Mouse (Mus musculus) liver, postnatal 0 days (tissue): ENCODE measurements at regions not wholly inside any gene's neighbourhood (a gene's known extent, or its start where the extent isn't known, plus 50 kb on each side); places are given as distances from the start of the nearest gene placed in this dataset.

Experiments used
- ATAC-seq: fragments of 200-750 bp; cut with Nextera tagmentation; 2 replicates; pipeline ENCODE4 v1.8.0; 2017; ENCODE audit warnings: mild to moderate bottlenecking, moderate library complexity
- DNase-seq: peaks from one replicate; pipeline ENCODE4 v3.0.0-alpha.2; 2016
- H3K27ac ChIP-seq: fragments of 300-500 bp; sonication (generic); 2 replicates; pipeline ENCODE4 v1.5.1; 2014; ENCODE audit warnings: antibody characterized with exemption, moderate library complexity, mild to moderate bottlenecking, low read depth
- H3K27me3 ChIP-seq: fragments of 300-500 bp; sonication (generic); 2 replicates; pipeline ENCODE4 v1.6.1; 2014; ENCODE audit warnings: low read length, control low read depth, mixed read lengths; ENCODE audit not compliant: insufficient read depth
- H3K36me3 ChIP-seq: fragments of 300-500 bp; sonication (generic); replicated peaks from 2 replicates; pipeline ENCODE4 v1.6.1; 2014; ENCODE audit warnings: mild to moderate bottlenecking, control low read depth, low read length, moderate library complexity, mixed read lengths; ENCODE audit not compliant: insufficient read depth
- H3K4me1 ChIP-seq: fragments of 300-500 bp; sonication (generic); 2 replicates; pipeline ENCODE4 v1.6.1; 2014; ENCODE audit warnings: antibody characterized with exemption, mild to moderate bottlenecking, control low read depth; ENCODE audit not compliant: insufficient read depth
- H3K4me2 ChIP-seq: fragments of 300-500 bp; sonication (generic); 2 replicates; pipeline ENCODE4 v1.6.1; 2014; ENCODE audit warnings: low read depth, mild to moderate bottlenecking, low read length, moderate library complexity, mixed read lengths
- H3K4me3 ChIP-seq: fragments of 300-500 bp; sonication (generic); 2 replicates; pipeline ENCODE4 v1.5.1; 2014; ENCODE audit warnings: low read depth, low read length
- H3K9ac ChIP-seq: fragments of 300-500 bp; sonication (generic); replicated peaks from 2 replicates; pipeline ENCODE4 v1.6.1; 2014; ENCODE audit warnings: mild to moderate bottlenecking, moderate library complexity
- H3K9me3 ChIP-seq: fragments of 300-500 bp; sonication (generic); 2 replicates; pipeline ENCODE4 v1.6.1; 2016; ENCODE audit warnings: mild to moderate bottlenecking, control low read depth, low read length, mixed read lengths
- CTCF ChIP-seq: sonication (generic); IDR thresholded peaks from 2 replicates; pipeline ENCODE4 v1.5.1; 2016; ENCODE audit warnings: antibody characterized with exemption, low read depth
- EP300 ChIP-seq: IDR thresholded peaks from 2 replicates; pipeline ENCODE4 v1.6.1; 2016; ENCODE audit warnings: antibody characterized with exemption, low read depth, mild to moderate bottlenecking
- WGBS: fragments of 180-500 bp; shearing (Covaris S2); extraction: QIAGEN DNeasy Blood & Tissue Kit; methylation state at CpG from one replicate; pipeline ENCODE4 v1.1.7; 2014; ENCODE audit not compliant: insufficient replicate concordance; 5-methylcytosine and 5-hydroxymethylcytosine counted together

DNA sequence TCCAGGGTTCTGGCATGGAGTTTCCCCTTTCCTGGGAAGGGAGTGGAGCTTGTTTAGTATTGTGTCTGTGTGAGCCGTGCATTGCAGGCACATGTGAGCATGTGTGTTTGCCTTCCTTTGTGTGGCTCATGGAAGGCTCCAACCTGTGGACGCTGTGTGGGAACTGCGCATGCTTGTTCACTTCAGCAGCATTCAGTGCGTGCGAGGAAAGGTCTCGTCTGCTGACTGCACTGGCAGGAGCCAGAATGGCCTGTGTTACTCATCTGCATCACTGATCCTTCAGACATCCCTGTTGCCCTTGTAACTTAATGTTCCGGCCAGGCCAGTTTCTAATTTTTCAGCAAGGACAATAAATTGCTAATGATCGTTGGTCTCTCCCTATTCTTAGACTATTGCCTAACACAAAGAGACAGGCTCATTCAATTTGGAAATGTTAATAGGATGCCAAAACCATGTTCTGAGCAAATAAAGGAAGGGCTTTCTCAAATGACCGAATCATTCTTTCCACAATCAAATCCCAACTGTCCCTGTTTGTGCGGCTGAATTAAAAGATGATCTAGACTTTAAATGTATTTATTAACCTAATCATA lies 167.9 kb upstream of the Npy start:
- no peak overlapping the region for H3K4me2 ChIP-seq
- no peaks in the 10 kb centered on the region for H3K36me3 ChIP-seq
- ATAC-seq, result no peak
- no peaks in the 10 kb centered on the region for H3K4me1 ChIP-seq
- no peak overlapping the region for H3K27ac ChIP-seq
- no peaks in the 10 kb centered on the region for H3K27me3 ChIP-seq
- no peak overlapping the region for H3K9ac ChIP-seq
- no peaks in the 10 kb centered on the region for H3K9me3 ChIP-seq
- no peak overlapping the region for H3K4me3 ChIP-seq
- no peak for DNase-seq
- no peak for TF ChIP-seq CTCF
- no peak for TF ChIP-seq EP300
- WGBS, result 76% methylated on average over 10 of the region's 10 CpGs

DNA sequence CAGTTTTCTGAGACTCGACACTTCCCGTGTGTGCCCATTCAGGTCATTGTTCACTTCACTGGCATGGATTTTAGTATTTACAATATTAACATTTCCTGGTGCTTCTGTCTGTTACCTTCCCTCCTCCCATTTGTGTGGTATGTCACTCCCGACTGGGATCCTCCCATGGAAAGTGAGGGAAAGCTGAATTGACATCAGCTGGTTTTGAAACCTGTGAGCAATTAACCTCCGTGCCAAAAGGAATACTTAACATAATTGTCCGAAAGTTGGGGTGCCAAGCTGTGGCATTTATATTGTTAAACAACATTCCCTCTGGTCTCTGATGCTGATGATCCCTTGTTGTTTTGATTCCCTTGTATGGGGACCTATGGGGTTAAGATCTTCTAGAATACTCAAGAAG lies 167.3 kb upstream of the Npy start:
- no peaks in the 10 kb centered on the region for H3K36me3 ChIP-seq
- no peak overlapping the region for H3K4me2 ChIP-seq
- no peak for ATAC-seq
- 74% methylated on average over 5 of the region's 5 CpGs for WGBS
- H3K9ac ChIP-seq, result no peak overlapping the region
- H3K27ac ChIP-seq, result no peak overlapping the region
- no peaks in the 10 kb centered on the region for H3K27me3 ChIP-seq
- no peak for DNase-seq
- H3K9me3 ChIP-seq, result no peaks in the 10 kb centered on the region
- H3K4me1 ChIP-seq, result no peaks in the 10 kb centered on the region
- TF ChIP-seq EP300 (no peak), CTCF (no peak)
- no peak overlapping the region for H3K4me3 ChIP-seq

DNA sequence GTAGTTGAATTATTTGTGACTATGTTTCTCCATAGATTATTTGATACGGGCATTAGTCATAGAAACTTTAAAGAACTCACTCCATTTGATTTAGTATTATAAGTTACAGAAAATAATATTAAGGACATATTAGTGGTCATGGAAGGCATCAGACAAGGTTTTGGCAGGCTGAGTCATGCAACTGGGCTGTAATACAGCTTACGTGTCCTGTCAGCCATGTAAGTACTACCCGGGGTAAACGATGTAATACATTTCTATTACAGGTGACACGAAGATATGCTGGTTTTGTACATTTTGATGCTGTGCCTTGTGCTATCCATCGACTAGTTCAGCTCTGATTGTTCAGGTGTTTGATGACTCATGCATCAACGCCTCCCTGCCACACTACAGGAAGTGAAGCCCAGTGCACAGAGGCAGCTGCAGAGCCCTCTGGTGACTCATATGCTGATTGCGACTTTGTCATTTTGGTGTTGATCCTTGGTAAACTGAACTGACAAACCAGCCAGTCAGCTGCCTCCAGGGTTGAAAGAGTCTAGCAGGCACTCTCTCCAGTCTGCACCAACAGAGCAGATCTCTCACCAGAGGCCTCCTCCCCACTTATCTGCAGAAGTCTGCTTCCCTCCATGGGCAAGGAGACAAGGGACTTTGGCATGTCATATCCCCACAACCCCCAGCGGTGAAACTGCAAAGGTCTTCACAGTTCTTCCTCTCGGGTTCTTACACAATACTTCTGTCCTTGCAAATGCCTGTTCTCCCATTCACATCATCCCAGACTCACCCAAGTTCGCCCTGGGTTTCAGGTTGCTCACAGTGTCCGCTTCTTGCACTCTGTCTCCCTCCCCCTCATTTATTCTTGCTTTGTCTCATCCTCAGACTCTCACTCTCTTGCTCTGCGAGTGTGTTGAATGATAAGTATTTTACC lies 165.9 kb upstream of the Npy start:
- 53% methylated on average over 13 of the region's 13 CpGs for WGBS
- Histone ChIP-seq H3K4me3 (no peak overlapping the region), H3K27me3 (no peaks in the 10 kb centered on the region), H3K9ac (no peak overlapping the region), H3K4me2 (no peak overlapping the region), H3K9me3 (no peaks in the 10 kb centered on the region), H3K4me1 (no peaks in the 10 kb centered on the region), H3K36me3 (no peaks in the 10 kb centered on the region), H3K27ac (no peak overlapping the region)
- TF ChIP-seq CTCF, result no peak
- no peak for TF ChIP-seq EP300
- DNase-seq (no peak), ATAC-seq (peak; percentile 31; the same call in 1 of the 2 replicates)

DNA sequence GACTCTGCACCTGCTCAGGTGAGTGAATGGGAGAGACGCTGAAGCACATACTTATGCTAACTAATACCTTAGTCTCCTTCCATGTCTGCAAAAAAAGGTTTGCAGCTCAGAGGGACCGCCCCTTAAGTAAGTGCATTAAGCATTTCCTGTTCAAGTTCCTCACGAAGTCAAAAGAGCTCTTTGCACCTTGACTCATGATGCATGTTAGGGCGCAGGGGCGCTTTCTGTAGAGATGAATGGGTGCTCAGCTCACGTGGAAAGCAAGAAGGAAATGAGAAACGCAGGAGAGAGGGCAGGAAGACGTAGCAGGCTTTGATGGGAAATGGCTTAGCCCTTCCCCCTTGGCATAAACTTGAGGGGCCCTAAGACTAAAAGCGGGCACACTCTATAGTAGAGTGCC lies 164.5 kb upstream of the Npy start:
- Histone ChIP-seq H3K4me1 (no peaks in the 10 kb centered on the region), H3K36me3 (no peaks in the 10 kb centered on the region), H3K4me3 (no peak overlapping the region), H3K9me3 (no peaks in the 10 kb centered on the region), H3K4me2 (no peak overlapping the region), H3K9ac (no peak overlapping the region), H3K27ac (no peak overlapping the region), H3K27me3 (no peaks in the 10 kb centered on the region)
- no peak for DNase-seq
- no peak for ATAC-seq
- TF ChIP-seq CTCF (no peak), EP300 (no peak)
- 61% methylated on average over 9 of the region's 9 CpGs for WGBS

DNA sequence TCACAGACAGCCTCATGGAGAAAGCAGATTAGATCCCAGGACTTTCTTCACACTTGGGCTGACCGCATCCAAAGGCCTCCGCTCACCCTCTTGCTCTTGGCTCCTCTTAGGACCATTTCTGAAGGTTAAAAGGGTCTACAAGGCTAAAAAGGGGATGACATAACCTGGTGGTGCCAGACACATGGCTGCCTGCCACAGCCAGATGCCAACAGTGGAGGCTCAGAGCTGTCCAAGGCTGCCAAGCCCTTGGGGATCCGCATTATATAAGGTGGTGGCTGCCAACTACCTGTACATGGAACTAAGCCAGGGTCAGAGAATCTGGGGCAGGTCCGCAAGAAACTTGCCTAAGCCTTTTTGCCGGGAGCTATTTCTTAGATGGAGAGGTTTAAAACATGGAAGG lies 151.5 kb upstream of the Npy start:
- H3K36me3 ChIP-seq, result no peaks in the 10 kb centered on the region
- TF ChIP-seq CTCF, result no peak
- no peak for TF ChIP-seq EP300
- ATAC-seq, result no peak
- DNase-seq, result no peak
- H3K4me3 ChIP-seq, result no peak overlapping the region
- no peaks in the 10 kb centered on the region for H3K9me3 ChIP-seq
- H3K27me3 ChIP-seq, result no peaks in the 10 kb centered on the region
- WGBS, result 71% methylated on average over 5 of the region's 5 CpGs
- H3K4me2 ChIP-seq, result no peak overlapping the region
- H3K27ac ChIP-seq, result no peak overlapping the region
- H3K4me1 ChIP-seq, result no peaks in the 10 kb centered on the region
- H3K9ac ChIP-seq, result no peak overlapping the region

DNA sequence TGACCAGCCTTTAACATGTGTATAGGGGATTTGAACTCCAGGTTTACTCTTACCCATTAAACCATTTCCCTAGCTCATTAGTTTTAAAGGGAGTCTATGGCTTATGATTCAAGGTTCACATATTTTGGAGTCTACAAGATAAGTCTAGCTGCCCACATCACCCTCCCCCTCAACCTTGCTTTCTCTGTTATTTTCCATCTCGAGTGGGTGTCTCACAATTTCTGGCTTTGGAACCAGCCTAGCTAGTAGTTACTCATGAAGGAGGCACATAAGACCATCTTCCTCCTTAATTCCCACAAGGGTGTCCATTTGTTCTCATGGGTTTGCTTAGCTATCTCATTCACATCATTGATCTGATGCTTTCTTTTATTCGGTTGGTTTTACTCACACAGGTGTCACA lies 150.6 kb upstream of the Npy start:
- Histone ChIP-seq H3K4me1 (no peaks in the 10 kb centered on the region), H3K4me2 (no peak overlapping the region), H3K27me3 (no peaks in the 10 kb centered on the region), H3K9ac (no peak overlapping the region), H3K36me3 (no peaks in the 10 kb centered on the region), H3K9me3 (no peaks in the 10 kb centered on the region), H3K4me3 (no peak overlapping the region), H3K27ac (no peak overlapping the region)
- DNase-seq, result no peak
- TF ChIP-seq CTCF (no peak), EP300 (no peak)
- no peak for ATAC-seq
- WGBS, result 68% methylated on average over 2 of the region's 2 CpGs
